Mouse (Mus musculus) midbrain, embryonic 12.5 days (tissue): ENCODE results near the gene Ubqln4. TPM values are rescaled to one million over a fixed set of nuclear protein-coding genes. Genes with fewer than 3 reads are reported as not detected.

Experiments used
- ATAC-seq: fragments of 200-750 bp; cut with Nextera tagmentation; 2 replicates; pipeline ENCODE4 v1.8.0; 2017; ENCODE audit warnings: low read depth, moderate TSS enrichment, moderate library complexity; ENCODE audit not compliant: low FRiP score
- H3K27ac ChIP-seq: fragments of 300-500 bp; sonication (generic); replicated peaks from 2 replicates; pipeline ENCODE4 v1.5.1; 2016; ENCODE audit warnings: mild to moderate bottlenecking
- H3K27me3 ChIP-seq: fragments of 300-500 bp; sonication (generic); 2 replicates; pipeline ENCODE4 v1.6.1; 2016; ENCODE audit warnings: mild to moderate bottlenecking
- H3K36me3 ChIP-seq: fragments of 300-500 bp; sonication (generic); 2 replicates; pipeline ENCODE4 v1.6.1; 2016
- H3K4me1 ChIP-seq: fragments of 300-500 bp; sonication (generic); 2 replicates; pipeline ENCODE4 v1.6.1; 2016
- H3K4me2 ChIP-seq: fragments of 300-500 bp; sonication (generic); replicated peaks from 2 replicates; pipeline ENCODE4 v1.6.1; 2016; ENCODE audit warnings: mild to moderate bottlenecking, moderate library complexity
- H3K4me3 ChIP-seq: fragments of 300-500 bp; sonication (generic); 2 replicates; pipeline ENCODE4 v1.5.1; 2016; ENCODE audit warnings: mild to moderate bottlenecking
- H3K9ac ChIP-seq: fragments of 300-500 bp; sonication (generic); replicated peaks from 2 replicates; pipeline ENCODE4 v1.6.1; 2016; ENCODE audit warnings: mild to moderate bottlenecking, moderate library complexity
- H3K9me3 ChIP-seq: fragments of 300-500 bp; sonication (generic); 2 replicates; pipeline ENCODE4 v1.6.1; 2016; ENCODE audit warnings: mild to moderate bottlenecking
- WGBS: fragments of 180-500 bp; shearing (Covaris S2); methylation state at CpG from one replicate; pipeline ENCODE4 v1.1.7; 2016; 5-methylcytosine and 5-hydroxymethylcytosine counted together
- polyA plus RNA-seq: library from polyadenylated mRNA; unstranded; fragments of >200 nt; fragmentation: Nextera tagmentation; extraction: Ambion mirVana; gene quantifications from 2 replicates; pipeline ENCODE4 v1.2.1, GENCODE M21; 2016

Gene Ubqln4
- polyA plus RNA-seq, 1 experiment from 2014 or later, result 64.7 TPM

DNA sequence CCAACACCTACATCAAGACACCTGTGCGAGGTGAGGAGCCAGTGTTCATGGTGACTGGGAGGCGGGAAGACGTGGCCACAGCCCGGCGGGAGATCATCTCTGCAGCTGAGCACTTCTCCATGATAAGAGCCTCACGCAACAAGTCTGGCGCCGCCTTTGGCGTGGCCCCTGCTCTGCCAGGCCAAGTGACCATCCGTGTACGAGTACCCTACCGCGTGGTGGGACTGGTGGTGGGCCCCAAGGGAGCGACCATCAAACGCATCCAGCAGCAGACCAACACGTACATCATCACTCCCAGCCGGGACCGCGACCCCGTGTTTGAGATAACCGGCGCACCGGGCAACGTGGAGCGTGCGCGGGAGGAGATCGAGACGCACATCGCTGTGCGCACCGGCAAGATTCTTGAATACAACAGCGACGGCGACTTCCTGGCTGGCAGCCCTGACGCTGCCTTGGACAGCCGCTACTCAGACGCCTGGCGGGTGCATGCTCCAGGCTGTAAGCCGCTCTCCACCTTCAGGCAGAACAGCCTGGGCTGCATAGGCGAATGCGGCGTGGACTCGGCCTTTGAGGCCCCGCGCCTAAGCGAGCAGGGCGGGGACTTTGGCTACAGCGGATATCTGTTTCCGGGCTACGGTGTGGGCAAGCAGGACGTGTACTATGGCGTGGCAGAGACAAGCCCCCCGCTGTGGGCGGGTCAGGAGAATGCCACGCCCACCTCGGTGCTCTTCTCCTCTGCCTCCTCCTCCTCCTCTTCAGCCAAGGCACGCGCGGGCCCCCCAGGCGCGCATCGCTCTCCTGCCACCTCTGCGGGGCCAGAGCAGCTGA is 17.2 kb upstream of the Ubqln4 start:
- ATAC-seq, result no peak
- peak overlapping the region; percentile 96 for H3K4me2 ChIP-seq
- H3K27me3 ChIP-seq, result no peaks in the 10 kb centered on the region
- H3K4me3 ChIP-seq, result peak overlapping the region; percentile 96
- H3K4me1 ChIP-seq, result peaks cover 68% of the 10 kb centered on the region
- WGBS, result 5% methylated on average over 64 of the region's 64 CpGs
- H3K9me3 ChIP-seq, result no peaks in the 10 kb centered on the region
- H3K27ac ChIP-seq, result peak overlapping the region; percentile 99
- peaks cover 45% of the 10 kb centered on the region for H3K36me3 ChIP-seq
- peak overlapping the region; percentile 100 for H3K9ac ChIP-seq

DNA sequence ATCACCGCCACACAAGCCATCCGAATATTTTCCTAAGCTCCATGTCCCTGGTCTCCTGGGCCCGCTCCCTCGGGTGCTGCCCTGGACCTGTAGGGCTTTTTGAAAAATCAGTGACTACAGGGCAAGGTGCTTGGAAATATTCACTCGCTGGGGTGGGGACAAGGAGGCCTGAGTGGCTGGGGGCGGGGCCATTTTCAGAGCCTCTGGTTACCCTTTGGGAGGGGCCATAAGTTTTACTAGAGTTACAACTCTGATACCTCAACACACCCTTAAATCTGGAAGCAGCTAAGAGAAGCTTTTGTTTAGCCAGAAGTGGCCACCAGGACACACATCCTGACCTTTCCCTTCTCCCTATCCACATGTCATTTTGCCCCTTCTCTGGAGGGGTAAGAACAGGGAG is 16.4 kb upstream of the Ubqln4 start:
- H3K4me2 ChIP-seq, result peak overlapping the region; percentile 96
- no peak for ATAC-seq
- 53% methylated on average over 6 of the region's 6 CpGs for whole genome bisulfite sequencing
- H3K9me3 ChIP-seq, result no peaks in the 10 kb centered on the region
- H3K4me3 ChIP-seq, result peak overlapping the region; percentile 96
- peak overlapping the region; percentile 100 for H3K9ac ChIP-seq
- H3K27me3 ChIP-seq, result no peaks in the 10 kb centered on the region
- peaks cover 45% of the 10 kb centered on the region for H3K36me3 ChIP-seq
- H3K4me1 ChIP-seq, result peaks cover 70% of the 10 kb centered on the region
- H3K27ac ChIP-seq, result peak overlapping the region; percentile 99

DNA sequence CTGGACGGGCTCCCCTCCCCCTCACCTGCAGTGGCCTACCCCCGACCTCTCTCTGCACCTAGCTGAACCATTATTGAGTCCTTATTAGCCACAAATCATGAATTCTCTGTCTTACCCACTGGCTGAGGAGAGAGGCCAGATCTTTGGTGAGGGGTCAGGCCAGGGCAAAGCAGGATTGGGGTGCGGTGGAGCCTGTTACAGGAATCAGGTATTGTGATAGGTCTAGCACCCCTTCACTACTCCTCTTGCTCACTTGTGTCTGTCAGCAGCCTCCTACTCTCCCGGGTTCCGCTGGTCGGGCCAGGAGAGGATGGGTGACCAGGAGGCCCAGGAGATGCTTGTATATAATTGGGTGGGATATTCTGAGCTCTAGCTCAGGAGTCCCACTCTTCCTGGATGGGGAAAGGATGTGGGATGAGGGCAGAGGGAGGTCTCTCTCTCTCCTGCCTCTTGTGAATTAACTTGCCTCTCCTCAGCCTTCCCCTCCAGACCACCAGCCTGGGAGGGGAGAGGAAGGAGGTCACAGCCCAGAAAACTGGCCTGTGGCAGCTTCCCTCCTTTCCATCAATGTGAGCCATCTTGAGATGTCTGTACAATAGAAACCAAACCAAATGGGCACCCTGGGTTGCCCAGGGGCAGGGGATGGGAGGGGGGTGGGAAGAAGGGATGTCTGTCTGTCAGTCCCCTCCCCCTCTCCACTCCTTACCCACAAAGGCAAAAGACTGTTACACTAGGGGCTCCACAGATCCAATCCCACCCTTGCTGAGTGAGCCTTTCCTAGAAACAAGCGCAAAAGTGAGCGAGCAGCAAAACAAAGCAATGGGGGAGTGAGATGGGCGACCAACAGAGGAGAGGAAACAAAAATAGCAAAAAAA is 15.1 kb upstream of the Ubqln4 start:
- H3K4me1 ChIP-seq, result peaks cover 70% of the 10 kb centered on the region
- 13% methylated on average over 9 of the region's 9 CpGs for WGBS
- H3K27ac ChIP-seq, result peak overlapping the region; percentile 99
- peak overlapping the region; percentile 100 for H3K9ac ChIP-seq
- peak; percentile 10; the same call in 1 of the 2 replicates for ATAC-seq
- H3K4me3 ChIP-seq, result peak overlapping the region; percentile 24
- H3K36me3 ChIP-seq, result peaks cover 45% of the 10 kb centered on the region
- no peaks in the 10 kb centered on the region for H3K27me3 ChIP-seq
- peak overlapping the region; percentile 96 for H3K4me2 ChIP-seq
- H3K9me3 ChIP-seq, result no peaks in the 10 kb centered on the region

GRCm38 (mm10) chr3:88539397-88539796 is 14.2 kb upstream of the Ubqln4 start:
- peak overlapping the region; percentile 31; the same call in 1 of the 2 replicates for H3K9ac ChIP-seq
- peak overlapping the region; percentile 65 for H3K27ac ChIP-seq
- peaks cover 66% of the 10 kb centered on the region for H3K4me1 ChIP-seq
- H3K36me3 ChIP-seq, result peaks cover 45% of the 10 kb centered on the region
- WGBS, result 4% methylated on average over 3 of the region's 3 CpGs
- H3K9me3 ChIP-seq, result no peaks in the 10 kb centered on the region
- peak; percentile 61 for ATAC-seq
- H3K27me3 ChIP-seq, result no peaks in the 10 kb centered on the region
- H3K4me3 ChIP-seq, result peak overlapping the region; percentile 21
- peak overlapping the region; percentile 37 for H3K4me2 ChIP-seq

DNA sequence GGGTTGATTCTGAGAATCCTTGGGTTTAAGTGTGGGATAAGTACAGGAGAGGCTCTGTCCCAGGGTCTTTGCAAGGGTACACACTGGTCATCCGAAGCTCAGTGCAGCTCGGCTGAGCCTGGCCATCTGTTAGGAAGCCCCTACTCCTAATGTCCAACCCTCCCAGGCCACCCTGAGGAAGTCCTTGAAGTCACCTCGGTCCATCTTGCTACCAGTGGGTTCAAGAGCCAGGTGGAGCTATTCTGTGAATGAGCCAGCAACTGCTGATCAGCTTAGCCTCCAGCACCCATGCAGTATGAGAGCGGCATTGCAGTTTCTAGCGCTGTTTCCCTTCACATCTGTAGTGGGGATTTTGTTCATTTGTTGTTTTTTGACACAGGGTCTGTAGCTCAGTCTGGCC is 13.5 kb upstream of the Ubqln4 start:
- WGBS, result 48% methylated on average over 5 of the region's 5 CpGs
- H3K9ac ChIP-seq, result peak overlapping the region; percentile 40

DNA sequence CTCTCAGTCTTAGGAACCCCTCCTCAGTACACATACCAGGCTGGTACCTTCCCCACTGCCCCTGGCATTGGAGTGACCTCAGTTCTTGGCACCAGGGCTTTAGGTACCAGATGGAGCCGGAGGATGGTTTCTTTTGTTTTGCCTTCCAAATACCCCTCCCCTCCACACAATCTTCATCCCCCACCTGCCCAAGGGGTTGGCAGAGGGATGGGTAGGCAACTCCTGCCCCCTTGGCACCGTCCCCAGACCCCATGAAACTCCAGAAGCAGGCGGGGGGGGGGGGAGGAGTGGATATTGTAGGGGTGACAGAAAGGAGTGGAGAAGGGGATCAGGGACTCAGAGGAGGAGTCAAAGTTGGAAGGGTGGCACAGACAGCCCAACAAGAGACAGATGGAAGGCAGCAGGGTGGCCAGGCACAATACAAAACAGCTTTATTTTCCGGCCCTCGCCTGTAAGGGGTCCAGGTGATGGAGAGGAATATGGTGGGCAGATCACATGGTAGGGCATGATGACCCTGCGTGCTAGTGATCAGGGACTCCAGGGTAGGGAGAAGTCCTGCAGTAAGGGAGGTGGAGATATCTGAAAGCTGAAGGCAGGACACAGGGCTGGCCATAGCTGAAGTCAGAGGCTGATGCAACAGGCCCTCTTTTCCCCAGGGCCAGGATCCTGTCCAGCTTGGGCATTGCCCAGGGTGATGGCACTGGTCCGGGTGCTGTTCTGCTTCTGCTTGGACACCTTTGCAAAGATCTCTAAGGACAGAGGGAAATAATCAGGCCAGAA is 11.7 kb upstream of the Ubqln4 start:
- Histone ChIP-seq H3K27ac (peak overlapping the region; percentile 54), H3K4me3 (no peak overlapping the region), H3K27me3 (no peaks in the 10 kb centered on the region), H3K36me3 (peaks cover 31% of the 10 kb centered on the region), H3K4me2 (no peak overlapping the region), H3K9me3 (no peaks in the 10 kb centered on the region), H3K9ac (no peak overlapping the region), H3K4me1 (peaks cover 42% of the 10 kb centered on the region)
- ATAC-seq, result no peak
- WGBS, result 71% methylated on average over 7 of the region's 7 CpGs

More for the DNA sequence above, 13.5 kb upstream of the Ubqln4 start:
- H3K4me3 ChIP-seq, result no peak overlapping the region
- H3K27ac ChIP-seq, result peak overlapping the region; percentile 65
- H3K36me3 ChIP-seq, result peaks cover 45% of the 10 kb centered on the region
- H3K4me1 ChIP-seq, result peaks cover 59% of the 10 kb centered on the region
- H3K27me3 ChIP-seq, result no peaks in the 10 kb centered on the region
- no peak for ATAC-seq
- H3K9me3 ChIP-seq, result no peaks in the 10 kb centered on the region
- peak overlapping the region; percentile 12; the same call in 1 of the 2 replicates for H3K4me2 ChIP-seq

- Histone ChIP-seq H3K4me1 (peaks cover 35% of the 10 kb centered on the region), H3K36me3 (peaks cover 25% of the 10 kb centered on the region), H3K4me2 (no peak overlapping the region), H3K4me3 (no peak overlapping the region), H3K9ac (no peak overlapping the region), H3K27me3 (no peaks in the 10 kb centered on the region), H3K27ac (no peak overlapping the region), H3K9me3 (no peaks in the 10 kb centered on the region)
- 82% methylated on average over 4 of the region's 4 CpGs for WGBS
- ATAC-seq, result no peak
These were observed 11.1 kb upstream of the Ubqln4 start for GRCm38 (mm10) chr3:88542486-88542885.

DNA sequence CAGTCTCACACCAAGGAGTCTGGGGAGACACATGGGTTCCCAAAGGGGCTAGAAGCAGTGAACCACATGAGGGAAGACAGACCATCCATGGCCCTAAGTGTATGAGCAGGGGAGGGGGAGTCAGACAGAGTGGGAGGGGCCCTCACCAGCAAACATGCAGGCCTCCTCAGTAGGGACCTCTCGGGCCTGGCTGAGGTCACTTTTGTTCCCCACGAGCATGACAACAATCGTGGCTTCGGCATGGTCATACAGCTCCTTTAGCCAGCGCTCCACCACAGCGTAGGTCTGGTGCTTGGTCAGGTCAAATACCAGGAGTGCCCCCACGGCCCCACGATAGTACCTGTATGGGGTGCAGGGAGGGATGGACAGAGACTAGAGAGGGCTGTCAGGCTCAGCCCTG is 10.4 kb upstream of the Ubqln4 start:
- peaks cover 18% of the 10 kb centered on the region for H3K36me3 ChIP-seq
- no peaks in the 10 kb centered on the region for H3K9me3 ChIP-seq
- no peak overlapping the region for H3K9ac ChIP-seq
- H3K4me1 ChIP-seq, result peaks cover 28% of the 10 kb centered on the region
- ATAC-seq, result no peak
- WGBS, result 84% methylated on average over 8 of the region's 8 CpGs
- H3K4me2 ChIP-seq, result no peak overlapping the region
- H3K4me3 ChIP-seq, result no peak overlapping the region
- no peak overlapping the region for H3K27ac ChIP-seq
- H3K27me3 ChIP-seq, result no peaks in the 10 kb centered on the region

- Histone ChIP-seq H3K9me3 (no peaks in the 10 kb centered on the region), H3K27ac (no peak overlapping the region), H3K4me2 (no peak overlapping the region), H3K27me3 (no peaks in the 10 kb centered on the region), H3K4me3 (no peak overlapping the region), H3K36me3 (peaks cover 11% of the 10 kb centered on the region), H3K9ac (no peak overlapping the region), H3K4me1 (peaks cover 22% of the 10 kb centered on the region)
- 75% methylated on average over 5 of the region's 5 CpGs for WGBS
- ATAC-seq, result no peak
These were observed 9.7 kb upstream of the Ubqln4 start for GRCm38 (mm10) chr3:88543651-88544410.

DNA sequence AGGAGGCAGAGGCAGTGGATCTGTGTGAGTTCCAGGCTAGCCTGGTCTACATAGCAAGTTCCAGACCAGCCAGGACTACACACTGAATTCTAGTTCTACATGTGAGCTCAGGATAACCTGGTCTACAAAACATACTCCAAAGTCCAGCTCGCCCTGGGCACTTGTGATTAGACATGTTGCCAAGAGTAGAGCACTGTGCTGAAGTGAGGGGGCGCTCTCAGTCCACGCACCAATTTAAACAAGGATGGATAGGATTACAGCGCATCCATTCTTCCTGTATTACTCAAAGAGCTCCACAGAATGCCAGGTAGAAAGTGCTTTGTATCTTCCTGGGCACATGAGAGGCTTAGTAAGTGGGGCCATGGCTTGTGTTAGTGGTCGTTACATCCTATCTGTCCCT is 9.0 kb upstream of the Ubqln4 start:
- Histone ChIP-seq H3K9me3 (no peaks in the 10 kb centered on the region), H3K9ac (no peak overlapping the region), H3K27me3 (no peaks in the 10 kb centered on the region), H3K27ac (0 out of 2 replicates have a peak overlapping the region, but pooled peaks have one; percentile 7), H3K4me2 (no peak overlapping the region), H3K36me3 (peaks cover 11% of the 10 kb centered on the region), H3K4me3 (no peak overlapping the region), H3K4me1 (peaks cover 17% of the 10 kb centered on the region)
- ATAC-seq, result no peak
- WGBS, result 40% methylated on average over 5 of the region's 5 CpGs
